Mouse (Mus musculus): ENCODE measurements at regions not wholly inside any gene's neighbourhood (a gene's known extent, or its start where the extent isn't known, plus 50 kb on each side); places are given as distances from the start of the nearest gene placed in this dataset.
"Not testable (repeated sequence)": the region's sequence is repeated elsewhere in the genome, so short reads cannot be mapped to it uniquely, and the experiment has no call there.

- ATAC-seq: no peak
These were observed 354.0 kb upstream of the B3galt2 start for GRCm38 (mm10) chr1:143286274-143286967.

GRCm38 (mm10) chr1:143287448-143287847 lies 353.0 kb upstream of the B3galt2 start:
- no peak for ATAC-seq

DNA sequence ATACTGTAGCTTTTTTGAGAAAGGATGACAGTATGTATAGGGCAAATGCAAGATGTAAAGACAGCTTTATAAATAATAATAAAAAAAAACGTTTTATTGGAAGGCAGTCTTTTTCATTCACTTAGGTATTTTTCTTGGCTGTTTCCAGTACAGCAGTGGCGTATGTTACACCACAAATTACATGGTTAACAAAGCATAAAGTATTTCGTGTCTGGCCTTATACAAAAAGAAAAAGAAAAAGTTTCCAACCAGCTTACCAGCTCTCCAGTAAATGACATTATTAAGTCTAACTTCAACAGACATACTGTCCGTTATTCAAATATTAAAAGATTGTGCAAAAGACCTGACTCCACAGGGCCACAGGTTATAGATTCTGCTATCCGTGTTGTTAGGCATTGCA lies 343.9 kb upstream of the B3galt2 start:
- no peak for ATAC-seq

DNA sequence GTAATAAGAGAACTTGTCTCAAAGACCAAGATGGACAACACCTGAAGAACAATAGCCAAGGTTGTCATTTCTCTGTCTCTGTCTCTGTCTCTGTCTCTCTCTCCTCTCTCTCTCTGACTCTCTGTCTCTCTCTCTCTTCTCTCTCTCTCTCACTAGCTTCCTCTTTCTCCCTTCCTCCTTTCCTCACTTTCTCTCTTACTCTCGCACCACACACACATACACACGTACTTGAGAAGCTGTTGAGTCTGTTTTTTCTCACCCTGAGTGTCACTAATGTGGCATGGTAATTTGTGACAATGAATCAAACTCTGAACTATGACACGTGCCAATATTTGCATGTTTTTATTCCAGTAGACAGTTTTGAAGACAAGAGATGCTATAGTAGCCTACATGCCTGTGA lies 333.1 kb upstream of the B3galt2 start:
- no peak for ATAC-seq

DNA sequence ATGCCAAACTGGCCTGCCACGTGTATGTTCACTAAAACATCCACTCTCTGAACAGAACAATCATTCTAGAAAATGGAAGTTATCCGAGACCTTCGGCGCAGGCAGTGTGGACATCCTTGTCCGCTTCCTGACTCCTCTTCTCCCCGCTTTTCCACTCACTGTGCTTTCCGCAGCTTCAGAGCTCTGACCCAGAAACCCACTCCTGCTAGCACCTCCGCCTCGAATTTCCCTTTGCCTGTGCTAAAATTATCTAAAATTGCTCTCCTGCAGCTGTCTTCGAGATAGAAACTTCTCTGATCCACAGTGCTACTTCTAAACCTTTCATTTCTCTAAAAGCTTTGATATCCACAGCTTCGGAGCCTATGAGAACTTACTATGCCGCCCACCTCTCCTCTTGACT lies 322.1 kb upstream of the B3galt2 start:
- ATAC-seq: no peak

- no peak for ATAC-seq
These were observed 320.9 kb upstream of the B3galt2 start for GRCm38 (mm10) chr1:143319568-143319967.

- no peak for ATAC-seq
These were observed 289.1 kb upstream of the B3galt2 start for GRCm38 (mm10) chr1:143351388-143351787.

- not testable (repeated sequence) for ATAC-seq
These were observed 280.2 kb upstream of the B3galt2 start for GRCm38 (mm10) chr1:143360256-143360655.

- ATAC-seq: no peak
These were observed 248.6 kb upstream of the B3galt2 start for GRCm38 (mm10) chr1:143391851-143392250.
